Mouse (Mus musculus): ENCODE data around the gene Cpvl.

- no peak for TF ChIP-seq CTCF (IDR thresholded peaks at IDR 0.05; ENCODE audit: low read depth, low read length)
- no peak for TF ChIP-seq POLR2A (IDR thresholded peaks at IDR 0.05; ENCODE audit: extremely low read depth, insufficient read depth, low read length)
Measured at GRCm38 (mm10) chr6:53969081-53969480, 9.4 kb downstream of the Cpvl start.
